Mouse (Mus musculus): Measurements from ENCODE around the gene Pank4. TPM values are rescaled to one million over a fixed set of nuclear protein-coding genes. Genes with fewer than 3 reads are reported as not detected.

Gene Pank4
- polyA plus RNA-seq, 1 experiment from 2014 or later, result 36.8 TPM

- peak within 1 kb of the TSS; percentile 90 for H3K4me2 ChIP-seq
- no peaks in the 10 kb centered on the region for H3K36me3 ChIP-seq
- peak within 1 kb of the TSS; percentile 92 for H3K9ac ChIP-seq
- H3K27ac ChIP-seq (replicated peaks), result peak within 1 kb of the TSS; percentile 97
- peak within 1 kb of the TSS; percentile 86 for H3K4me3 ChIP-seq
- peak; percentile 51 for ATAC-seq (ENCODE audit: low read depth)
- no peaks in the 10 kb centered on the region for H3K9me3 ChIP-seq
- WGBS, result under 1% methylated on average over 65 of the region's 65 CpGs
- peaks cover 84% of the 10 kb centered on the region for H3K4me1 ChIP-seq (replicated peaks)
- peaks cover 23% of the 10 kb centered on the region for H3K27me3 ChIP-seq
Observed at GRCm38 (mm10) chr4:154960690-154961225, 3.2 kb upstream of the Pank4 start, which contains the start of gene Hes5. Gene Hes5 (plus strand): TSS chr4:154960923.

DNA sequence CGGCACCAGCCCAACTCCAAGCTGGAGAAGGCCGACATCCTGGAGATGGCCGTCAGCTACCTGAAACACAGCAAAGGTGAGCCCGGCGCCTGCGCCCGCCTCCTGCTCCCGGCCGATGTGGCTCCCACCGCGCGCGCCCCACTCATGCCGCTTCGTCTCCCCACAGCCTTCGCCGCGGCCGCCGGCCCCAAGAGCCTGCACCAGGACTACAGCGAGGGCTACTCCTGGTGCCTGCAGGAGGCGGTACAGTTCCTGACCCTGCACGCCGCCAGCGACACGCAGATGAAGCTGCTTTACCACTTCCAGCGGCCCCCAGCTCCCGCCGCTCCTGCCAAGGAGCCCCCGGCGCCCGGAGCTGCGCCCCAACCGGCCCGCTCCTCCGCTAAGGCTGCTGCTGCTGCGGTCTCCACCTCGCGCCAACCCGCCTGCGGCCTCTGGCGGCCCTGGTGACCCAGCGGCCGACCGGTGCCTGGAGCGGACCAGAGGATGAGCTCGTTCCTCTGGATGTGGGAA, 2.6 kb upstream of the Pank4 start:
- Histone ChIP-seq H3K36me3 (no peaks in the 10 kb centered on the region), H3K27ac (replicated peaks) (peak overlapping the region; percentile 97), H3K4me3 (peak overlapping the region; percentile 86), H3K4me2 (peak overlapping the region; percentile 90), H3K27me3 (peaks cover 23% of the 10 kb centered on the region), H3K9me3 (no peaks in the 10 kb centered on the region), H3K4me1 (replicated peaks) (peaks cover 89% of the 10 kb centered on the region), H3K9ac (peak overlapping the region; percentile 92)
- under 1% methylated on average over 47 of the region's 47 CpGs for WGBS
- ATAC-seq (ENCODE audit: low read depth), result no peak

DNA sequence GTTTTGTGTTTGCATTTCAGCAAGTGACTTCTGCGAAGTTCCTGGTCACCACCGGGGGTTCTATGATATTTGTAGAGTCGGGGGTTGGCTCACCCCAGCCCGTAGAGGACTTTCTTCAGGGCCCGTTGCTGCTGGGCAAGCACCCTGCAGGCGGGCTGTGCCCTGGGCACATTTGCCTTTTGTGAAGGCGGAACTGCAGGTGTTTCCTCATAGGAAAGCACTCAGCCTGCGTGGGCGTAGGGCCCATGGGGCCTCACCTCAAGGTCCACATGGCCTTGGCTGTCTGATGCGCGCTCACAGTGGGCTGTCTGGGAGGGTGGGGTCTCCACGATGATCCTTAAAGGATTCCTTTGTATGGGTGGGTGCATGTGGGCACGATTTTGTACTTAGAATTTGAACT, 2.0 kb upstream of the Pank4 start:
- Histone ChIP-seq H3K36me3 (no peaks in the 10 kb centered on the region), H3K27me3 (peaks cover 19% of the 10 kb centered on the region), H3K4me3 (peak overlapping the region; percentile 86), H3K9me3 (no peaks in the 10 kb centered on the region), H3K4me2 (peak overlapping the region; percentile 90), H3K9ac (peak overlapping the region; percentile 92), H3K27ac (replicated peaks) (peak overlapping the region; percentile 97), H3K4me1 (replicated peaks) (peaks cover 92% of the 10 kb centered on the region)
- ATAC-seq (ENCODE audit: low read depth), result no peak
- WGBS, result 1% methylated on average over 13 of the region's 13 CpGs

DNA sequence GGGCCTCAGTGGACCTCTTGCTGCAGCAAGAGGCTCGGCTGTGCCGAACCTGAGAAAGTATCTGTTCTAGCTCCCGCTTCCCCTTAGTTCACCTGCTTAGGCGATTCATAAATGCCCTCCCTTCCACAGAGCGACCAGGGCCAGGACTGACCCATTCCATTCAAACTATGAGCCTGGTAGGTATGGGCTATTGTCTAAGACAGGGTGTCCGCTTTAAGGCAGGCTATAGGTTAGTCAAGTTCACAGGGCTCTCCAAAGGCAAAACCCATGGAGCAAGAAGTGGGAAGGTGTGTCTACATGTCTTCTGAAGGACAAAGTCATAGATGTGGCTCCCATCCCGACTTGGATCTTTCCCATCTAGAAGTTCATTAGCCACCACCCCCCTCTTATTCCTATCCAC, 1.2 kb upstream of the Pank4 start:
- no peaks in the 10 kb centered on the region for H3K36me3 ChIP-seq
- no peaks in the 10 kb centered on the region for H3K9me3 ChIP-seq
- H3K4me2 ChIP-seq, result peak overlapping the region; percentile 90
- 30% methylated on average over 7 of the region's 7 CpGs for WGBS
- H3K9ac ChIP-seq, result peak overlapping the region; percentile 92
- ATAC-seq (ENCODE audit: low read depth), result no peak
- peaks cover 84% of the 10 kb centered on the region for H3K4me1 ChIP-seq (replicated peaks)
- H3K27me3 ChIP-seq, result peaks cover 16% of the 10 kb centered on the region
- peak overlapping the region; percentile 86 for H3K4me3 ChIP-seq
- H3K27ac ChIP-seq (replicated peaks), result peak overlapping the region; percentile 97

DNA sequence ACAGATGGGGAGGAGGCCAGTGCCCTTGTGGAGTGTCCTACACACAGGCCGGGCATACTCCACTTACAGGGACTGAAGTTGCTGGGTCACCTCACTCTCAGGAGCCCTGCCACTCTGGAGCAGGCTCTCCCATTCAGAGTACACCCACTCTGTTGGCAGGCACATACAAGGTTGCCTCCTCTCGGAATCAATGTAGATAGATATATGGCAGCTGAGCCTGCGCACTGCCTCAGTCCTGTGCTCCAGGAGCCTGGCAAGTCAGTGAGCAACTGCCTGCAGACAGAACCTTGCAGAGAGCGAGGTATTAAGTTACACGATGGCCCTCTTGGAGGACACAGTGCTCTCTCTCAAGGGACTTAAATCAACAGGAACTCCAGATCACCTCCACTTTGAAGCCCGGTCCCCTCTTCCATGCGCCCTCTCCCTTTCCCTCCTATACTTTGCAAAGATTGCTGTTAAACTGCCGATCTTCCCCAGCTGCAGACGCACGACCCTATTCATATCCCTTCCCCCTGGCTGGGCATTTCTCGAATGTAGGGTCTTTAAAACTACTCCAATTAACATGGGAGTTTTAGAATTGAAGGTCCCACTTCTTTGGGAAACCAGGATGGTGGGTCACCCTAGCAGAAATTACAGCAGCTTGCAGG, 610 bp upstream of the Pank4 start:
- Histone ChIP-seq H3K9ac (peak overlapping the region; percentile 92), H3K27me3 (peaks cover 16% of the 10 kb centered on the region), H3K4me1 (replicated peaks) (peaks cover 78% of the 10 kb centered on the region), H3K4me2 (peak overlapping the region; percentile 90), H3K36me3 (no peaks in the 10 kb centered on the region), H3K9me3 (no peaks in the 10 kb centered on the region), H3K4me3 (peak overlapping the region; percentile 86), H3K27ac (replicated peaks) (peak overlapping the region; percentile 97)
- 11% methylated on average over 11 of the region's 11 CpGs for WGBS
- no peak for ATAC-seq (ENCODE audit: low read depth)

GRCm38 (mm10) chr4:154964581-154965235, 785 bp downstream of the Pank4 start:
- under 1% methylated on average over 36 of the region's 36 CpGs for WGBS
- H3K27me3 ChIP-seq, result peaks cover 3% of the 10 kb centered on the region
- H3K4me1 ChIP-seq (replicated peaks), result peaks cover 64% of the 10 kb centered on the region
- H3K36me3 ChIP-seq, result peaks cover 9% of the 10 kb centered on the region
- H3K9ac ChIP-seq, result peak overlapping the region; percentile 92
- H3K4me3 ChIP-seq, result peak overlapping the region; percentile 86
- H3K27ac ChIP-seq (replicated peaks), result peak overlapping the region; percentile 97
- peak overlapping the region; percentile 90 for H3K4me2 ChIP-seq
- no peaks in the 10 kb centered on the region for H3K9me3 ChIP-seq
- ATAC-seq (ENCODE audit: low read depth), result peak; percentile 5

DNA sequence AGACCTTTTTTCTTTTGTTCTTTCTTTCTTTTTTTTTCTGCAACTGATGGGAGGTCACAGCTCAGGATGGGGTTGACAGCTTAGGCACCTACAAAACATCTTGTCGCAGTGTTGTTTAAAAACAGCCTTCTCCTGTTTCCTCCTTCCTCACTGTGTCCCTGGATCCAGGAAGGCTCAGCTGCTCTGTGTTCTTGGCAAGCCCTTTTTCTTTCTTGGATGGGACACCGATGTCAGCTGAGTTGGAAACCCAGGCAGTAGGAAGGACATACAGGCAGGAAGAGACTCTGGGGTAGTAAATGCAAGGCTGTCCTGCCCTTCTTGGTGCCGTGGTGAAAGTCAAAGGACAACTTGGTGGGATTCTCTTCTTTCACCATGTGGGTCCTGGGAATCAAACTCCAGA, 1.9 kb downstream of the Pank4 start:
- no peaks in the 10 kb centered on the region for H3K9me3 ChIP-seq
- H3K4me1 ChIP-seq (replicated peaks), result peaks cover 52% of the 10 kb centered on the region
- peak overlapping the region; percentile 90 for H3K4me2 ChIP-seq
- H3K4me3 ChIP-seq, result peak overlapping the region; percentile 86
- peak overlapping the region; percentile 92 for H3K9ac ChIP-seq
- H3K36me3 ChIP-seq, result peaks cover 20% of the 10 kb centered on the region
- WGBS, result 63% methylated on average over 3 of the region's 3 CpGs
- H3K27ac ChIP-seq (replicated peaks), result no peak overlapping the region
- no peak for ATAC-seq (ENCODE audit: low read depth)
- H3K27me3 ChIP-seq, result no peaks in the 10 kb centered on the region

DNA sequence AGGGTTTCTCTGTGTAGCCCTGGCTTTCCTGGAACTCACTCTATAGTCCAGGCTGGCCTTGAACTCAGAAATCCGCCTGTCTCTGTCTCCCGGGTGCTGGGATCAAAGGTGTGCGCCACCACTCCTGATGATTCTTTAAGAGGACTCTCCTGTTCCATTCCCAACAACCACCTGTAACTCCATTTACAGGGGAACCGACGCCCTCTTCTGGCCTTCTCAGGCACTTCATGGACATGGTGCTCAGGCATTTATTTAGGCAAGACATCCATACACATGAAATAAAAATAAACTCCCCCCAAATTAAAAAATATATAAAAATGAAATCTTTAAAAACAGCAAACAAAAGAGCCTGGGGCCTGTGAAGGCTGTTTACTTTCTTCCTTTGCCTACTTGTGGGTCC, 3.2 kb downstream of the Pank4 start:
- Histone ChIP-seq H3K4me3 (no peak overlapping the region), H3K4me1 (replicated peaks) (peaks cover 39% of the 10 kb centered on the region)
- WGBS, result 57% methylated on average over 5 of the region's 5 CpGs

GRCm38 (mm10) chr4:154972546-154972945, 8.6 kb downstream of the Pank4 start:
- H3K27me3 ChIP-seq, result no peaks in the 10 kb centered on the region
- 97% methylated on average over 12 of the region's 12 CpGs for WGBS

More for the DNA sequence above, 3.2 kb downstream of the Pank4 start:
- peaks cover 34% of the 10 kb centered on the region for H3K36me3 ChIP-seq
- ATAC-seq (ENCODE audit: low read depth), result no peak
- H3K4me2 ChIP-seq, result no peak overlapping the region
- no peak overlapping the region for H3K27ac ChIP-seq (replicated peaks)
- no peak overlapping the region for H3K9ac ChIP-seq
- H3K27me3 ChIP-seq, result no peaks in the 10 kb centered on the region
- no peaks in the 10 kb centered on the region for H3K9me3 ChIP-seq

GRCm38 (mm10) chr4:154974163-154974611, 10.3 kb downstream of the Pank4 start:
- Histone ChIP-seq H3K4me2 (no peak overlapping the region), H3K9me3 (no peaks in the 10 kb centered on the region), H3K9ac (no peak overlapping the region), H3K36me3 (peaks cover 100% of the 10 kb centered on the region), H3K27me3 (no peaks in the 10 kb centered on the region), H3K4me3 (no peak overlapping the region), H3K4me1 (replicated peaks) (no peaks in the 10 kb centered on the region), H3K27ac (replicated peaks) (no peak overlapping the region)
- 91% methylated on average over 11 of the region's 11 CpGs for WGBS
- ATAC-seq (ENCODE audit: low read depth), result no peak

More at GRCm38 (mm10) chr4:154972546-154972945, 8.6 kb downstream of the Pank4 start:
- Histone ChIP-seq H3K4me3 (no peak overlapping the region), H3K4me2 (no peak overlapping the region), H3K27ac (replicated peaks) (no peak overlapping the region), H3K4me1 (replicated peaks) (no peaks in the 10 kb centered on the region), H3K9ac (no peak overlapping the region), H3K9me3 (no peaks in the 10 kb centered on the region), H3K36me3 (peaks cover 87% of the 10 kb centered on the region)
- ATAC-seq (ENCODE audit: low read depth), result no peak

GRCm38 (mm10) chr4:154980110-154980509, 16.2 kb downstream of the Pank4 start:
- Histone ChIP-seq H3K4me2 (no peak overlapping the region), H3K4me3 (no peak overlapping the region), H3K27me3 (peaks cover 11% of the 10 kb centered on the region), H3K36me3 (peaks cover 63% of the 10 kb centered on the region), H3K9ac (no peak overlapping the region), H3K9me3 (no peaks in the 10 kb centered on the region), H3K4me1 (replicated peaks) (peaks cover 12% of the 10 kb centered on the region), H3K27ac (replicated peaks) (no peak overlapping the region)
- ATAC-seq (ENCODE audit: low read depth), result no peak
- WGBS, result 93% methylated on average over 4 of the region's 4 CpGs

DNA sequence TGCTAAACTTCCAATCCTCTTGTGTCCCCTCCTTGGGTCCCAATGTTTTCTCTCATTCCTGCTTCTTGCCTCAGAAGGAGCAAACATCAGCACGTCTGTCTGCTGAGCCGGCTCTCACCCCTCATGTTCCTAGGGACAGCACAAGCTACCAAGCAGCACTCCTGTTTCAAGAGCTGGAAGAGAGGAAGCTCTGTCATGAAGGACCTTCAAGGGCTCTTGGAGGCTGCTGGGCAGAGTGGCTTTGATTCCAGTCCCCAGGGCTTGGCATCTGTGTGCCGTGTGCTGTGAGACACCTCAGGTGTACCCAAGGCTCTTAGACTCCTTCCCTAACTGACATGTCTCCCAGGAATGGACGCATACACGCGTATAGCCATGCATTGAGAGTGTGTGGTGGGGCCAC, 17.2 kb downstream of the Pank4 start:
- WGBS, result 89% methylated on average over 6 of the region's 6 CpGs
- H3K27ac ChIP-seq (replicated peaks), result no peak overlapping the region
- no peaks in the 10 kb centered on the region for H3K9me3 ChIP-seq
- H3K4me1 ChIP-seq (replicated peaks), result peaks cover 18% of the 10 kb centered on the region
- H3K9ac ChIP-seq, result no peak overlapping the region
- peak; percentile 6; the same call in 1 of the 2 replicates for ATAC-seq (ENCODE audit: low read depth)
- H3K4me2 ChIP-seq, result no peak overlapping the region
- H3K4me3 ChIP-seq, result no peak overlapping the region
- peaks cover 53% of the 10 kb centered on the region for H3K36me3 ChIP-seq
- peaks cover 11% of the 10 kb centered on the region for H3K27me3 ChIP-seq

Measured in neural tube, embryonic 13.5 days (tissue).